Mouse (Mus musculus) heart, embryonic 15.5 days (tissue): ENCODE data around the gene Fra10ac1. TPM values are rescaled to one million over a fixed set of nuclear protein-coding genes. Genes with fewer than 3 reads are reported as not detected.

Experiments
- ATAC-seq: fragments of 200-750 bp; cut with Nextera tagmentation; replicated peaks from 2 replicates; pipeline ENCODE4 v1.8.0; 2017; ENCODE audit warnings: low read depth, moderate TSS enrichment; ENCODE audit not compliant: insufficient number of reproducible peaks, insufficient read depth, low FRiP score
- H3K27ac ChIP-seq: fragments of 300-500 bp; sonication (generic); 2 replicates; pipeline ENCODE4 v1.5.1; 2015; ENCODE audit warnings: mild to moderate bottlenecking, inconsistent platforms
- H3K27me3 ChIP-seq: fragments of 300-500 bp; sonication (generic); 2 replicates; pipeline ENCODE4 v1.6.1; 2015; ENCODE audit warnings: inconsistent platforms
- H3K36me3 ChIP-seq: fragments of 300-500 bp; sonication (generic); 2 replicates; pipeline ENCODE4 v1.6.1; 2015; ENCODE audit warnings: mild to moderate bottlenecking, inconsistent platforms
- H3K4me1 ChIP-seq: fragments of 300-500 bp; sonication (generic); replicated peaks from 2 replicates; pipeline ENCODE4 v1.6.1; 2015; ENCODE audit warnings: inconsistent platforms
- H3K4me2 ChIP-seq: fragments of 300-500 bp; sonication (generic); 2 replicates; pipeline ENCODE4 v1.6.1; 2015; ENCODE audit warnings: inconsistent platforms, mild to moderate bottlenecking, moderate library complexity
- H3K4me3 ChIP-seq: fragments of 300-500 bp; sonication (generic); 2 replicates; pipeline ENCODE4 v1.5.1; 2015; ENCODE audit warnings: mild to moderate bottlenecking, inconsistent platforms
- H3K9ac ChIP-seq: fragments of 300-500 bp; sonication (generic); 2 replicates; pipeline ENCODE4 v1.6.1; 2015; ENCODE audit warnings: mild to moderate bottlenecking, inconsistent platforms
- H3K9me3 ChIP-seq: fragments of 300-500 bp; sonication (generic); replicated peaks from 2 replicates; pipeline ENCODE4 v1.6.1; 2016; ENCODE audit warnings: inconsistent platforms
- WGBS: fragments of 180-500 bp; shearing (Covaris S2); methylation state at CpG from one replicate; pipeline ENCODE4 v1.1.7; 2015; ENCODE audit warnings: mixed read lengths; 5-methylcytosine and 5-hydroxymethylcytosine counted together
- polyA plus RNA-seq: library from polyadenylated mRNA; unstranded; fragments of >200 nt; fragmentation: Nextera tagmentation; extraction: Ambion mirVana; gene quantifications from 2 replicates; pipeline ENCODE4 v1.2.1, GENCODE M21; 2015

Gene Fra10ac1
- polyA plus RNA-seq = 26.3 and 26.7 TPM in 2 replicates

DNA sequence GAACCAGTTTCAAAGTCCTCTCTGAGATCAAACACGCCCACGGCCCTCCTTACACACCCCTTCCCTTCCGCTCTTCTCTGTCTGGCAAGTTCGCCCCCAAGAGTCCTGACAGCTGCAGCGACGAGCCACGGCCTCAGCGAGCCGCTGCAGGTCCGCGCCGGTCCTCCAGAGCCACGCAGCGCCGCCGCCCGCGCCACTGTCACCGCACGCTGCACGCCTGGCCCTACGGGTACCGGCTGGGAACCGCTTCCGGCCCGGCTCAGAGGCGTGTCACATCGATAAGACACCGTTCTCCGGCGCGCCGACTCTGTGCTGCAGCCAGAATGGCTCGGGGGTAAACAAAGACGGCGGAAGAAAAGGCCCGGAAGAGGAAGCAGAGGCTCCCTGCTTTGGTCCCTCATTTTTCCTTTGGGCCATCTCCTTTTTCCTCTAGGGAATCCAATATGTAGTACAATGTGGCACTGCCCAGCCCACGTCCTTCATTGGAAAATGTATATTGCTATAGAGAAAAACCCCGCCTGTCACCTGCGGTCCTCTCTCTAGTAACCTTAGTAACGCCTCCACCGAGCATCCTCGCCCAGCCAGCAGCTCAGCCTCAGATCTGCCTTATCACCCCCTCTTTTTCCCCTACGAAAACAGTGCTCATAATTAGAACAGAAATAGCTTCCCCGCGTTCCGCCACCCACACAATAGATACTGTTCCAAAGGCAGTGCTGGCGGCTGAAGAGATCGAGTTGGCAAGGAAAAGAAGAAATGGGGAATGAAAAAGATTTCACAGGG lies at the start of gene Fra10ac1:
Fra10ac1 (minus strand) TSS at position 252 of the 780 bp plus-strand sequence.
- H3K27ac ChIP-seq = peak within 1 kb of the TSS; percentile 88
- ATAC-seq = peak; percentile 96
- under 1% methylated on average over 49 of the region's 49 CpGs for WGBS
- peak within 1 kb of the TSS; percentile 73 for H3K4me2 ChIP-seq
- H3K4me1 ChIP-seq = peaks cover 11% of the 10 kb centered on the region
- H3K27me3 ChIP-seq = no peaks in the 10 kb centered on the region
- peak within 1 kb of the TSS; percentile 87 for H3K4me3 ChIP-seq
- no peaks in the 10 kb centered on the region for H3K9me3 ChIP-seq
- peak within 1 kb of the TSS; percentile 82 for H3K9ac ChIP-seq
- H3K36me3 ChIP-seq = no peaks in the 10 kb centered on the region

- 33% methylated on average over 6 of the region's 6 CpGs for WGBS
- H3K4me1 ChIP-seq = no peaks in the 10 kb centered on the region
- no peak overlapping the region for H3K27ac ChIP-seq
- no peak overlapping the region for H3K9ac ChIP-seq
- H3K36me3 ChIP-seq = no peaks in the 10 kb centered on the region
- H3K27me3 ChIP-seq = no peaks in the 10 kb centered on the region; the same call in 1 of the 2 replicates
- ATAC-seq = no peak
- no peak overlapping the region for H3K4me2 ChIP-seq
- no peaks in the 10 kb centered on the region for H3K9me3 ChIP-seq
- H3K4me3 ChIP-seq = no peak overlapping the region
These were observed 47.1 kb upstream of the Fra10ac1 start for GRCm38 (mm10) chr19:38271071-38271470.

DNA sequence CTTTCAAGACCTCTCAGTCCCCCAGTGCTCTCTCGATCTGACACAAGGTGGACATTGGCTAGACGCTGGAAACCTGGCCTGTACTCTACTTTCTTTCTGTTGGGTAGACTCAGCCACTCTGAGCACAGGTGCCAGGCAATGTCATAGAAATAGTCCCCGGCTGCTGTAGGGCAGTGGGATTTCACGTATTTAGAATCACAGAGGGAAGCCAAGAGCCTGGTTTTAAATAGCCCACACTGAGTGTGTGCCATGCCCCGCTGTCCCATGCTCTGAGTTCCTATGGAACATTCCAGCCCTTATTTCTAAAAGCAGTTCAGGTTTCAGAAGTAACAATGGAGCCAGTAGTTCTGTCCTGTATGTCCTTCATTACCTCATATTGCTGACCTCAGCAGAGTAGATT lies 43.5 kb upstream of the Fra10ac1 start:
- Histone ChIP-seq H3K4me1 (0 out of 2 replicates have a peak, but pooled peaks cover 5% of the 10 kb centered on the region), H3K4me3 (no peak overlapping the region), H3K27ac (no peak overlapping the region), H3K9ac (no peak overlapping the region), H3K9me3 (no peaks in the 10 kb centered on the region), H3K36me3 (no peaks in the 10 kb centered on the region), H3K4me2 (no peak overlapping the region), H3K27me3 (no peaks in the 10 kb centered on the region; the same call in 1 of the 2 replicates)
- WGBS = 68% methylated on average over 5 of the region's 5 CpGs
- ATAC-seq = no peak

- H3K36me3 ChIP-seq = no peaks in the 10 kb centered on the region
- H3K9me3 ChIP-seq = no peaks in the 10 kb centered on the region
- H3K4me1 ChIP-seq = 0 out of 2 replicates have a peak, but pooled peaks cover 5% of the 10 kb centered on the region
- no peaks in the 10 kb centered on the region; the same call in 1 of the 2 replicates for H3K27me3 ChIP-seq
- no peak overlapping the region for H3K27ac ChIP-seq
- WGBS = 81% methylated on average over 5 of the region's 5 CpGs
- no peak for ATAC-seq
- H3K9ac ChIP-seq = no peak overlapping the region
- H3K4me2 ChIP-seq = no peak overlapping the region
- H3K4me3 ChIP-seq = no peak overlapping the region
These were observed 41.8 kb upstream of the Fra10ac1 start for GRCm38 (mm10) chr19:38265767-38266166.

GRCm38 (mm10) chr19:38264505-38265500 lies 40.8 kb upstream of the Fra10ac1 start, which contains the start of gene Lgi1:
TSS of gene Lgi1 (plus strand) at chr19:38264536.
- Histone ChIP-seq H3K36me3 (no peaks in the 10 kb centered on the region), H3K9me3 (no peaks in the 10 kb centered on the region), H3K9ac (no peak within 1 kb of the TSS), H3K4me1 (0 out of 2 replicates have a peak, but pooled peaks cover 5% of the 10 kb centered on the region), H3K27ac (no peak within 1 kb of the TSS), H3K4me2 (peak within 1 kb of the TSS; percentile 52), H3K4me3 (peak within 1 kb of the TSS; percentile 12), H3K27me3 (no peaks in the 10 kb centered on the region; the same call in 1 of the 2 replicates)
- WGBS = 18% methylated on average over 21 of the region's 21 CpGs
- ATAC-seq = no peak

DNA sequence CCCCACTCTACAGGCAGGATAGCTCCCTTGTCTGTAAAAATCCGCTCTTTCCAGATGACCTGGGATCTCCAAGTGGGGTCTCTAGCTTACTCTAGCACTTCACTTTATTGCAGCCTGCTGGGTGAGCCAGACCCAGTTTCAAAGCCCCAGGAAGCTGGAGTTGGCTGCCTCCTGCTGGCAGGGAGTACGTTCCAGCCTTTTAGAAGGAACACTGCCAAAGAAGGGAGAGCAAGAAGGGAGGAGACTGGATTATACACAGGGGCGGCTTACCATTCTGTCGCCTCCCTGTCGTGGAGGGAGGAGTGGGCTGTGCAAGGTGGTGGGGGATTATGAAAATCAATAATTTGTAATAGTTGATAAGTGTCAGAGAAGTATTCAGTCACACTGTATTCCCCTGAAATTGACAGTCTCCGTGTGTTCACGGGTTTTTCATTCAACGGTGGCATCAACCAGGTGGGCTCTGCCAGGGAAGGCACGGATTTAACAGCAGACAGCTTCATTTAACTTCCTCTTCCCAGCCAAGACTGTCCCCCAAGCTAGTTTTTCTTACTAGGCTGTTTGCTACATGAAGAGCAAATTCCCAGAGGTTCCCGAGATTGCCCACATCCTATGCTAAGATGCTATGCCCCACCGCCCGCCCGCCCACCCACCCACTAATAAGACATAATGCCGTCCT lies 40.0 kb upstream of the Fra10ac1 start:
- ATAC-seq = no peak
- H3K27ac ChIP-seq = no peak overlapping the region
- 0 out of 2 replicates have a peak, but pooled peaks cover 5% of the 10 kb centered on the region for H3K4me1 ChIP-seq
- H3K36me3 ChIP-seq = no peaks in the 10 kb centered on the region
- no peaks in the 10 kb centered on the region for H3K9me3 ChIP-seq
- no peak overlapping the region for H3K9ac ChIP-seq
- H3K4me2 ChIP-seq = peak overlapping the region; percentile 52
- peak overlapping the region; percentile 12; the same call in 1 of the 2 replicates for H3K4me3 ChIP-seq
- WGBS = 22% methylated on average over 14 of the region's 14 CpGs
- no peaks in the 10 kb centered on the region; the same call in 1 of the 2 replicates for H3K27me3 ChIP-seq

DNA sequence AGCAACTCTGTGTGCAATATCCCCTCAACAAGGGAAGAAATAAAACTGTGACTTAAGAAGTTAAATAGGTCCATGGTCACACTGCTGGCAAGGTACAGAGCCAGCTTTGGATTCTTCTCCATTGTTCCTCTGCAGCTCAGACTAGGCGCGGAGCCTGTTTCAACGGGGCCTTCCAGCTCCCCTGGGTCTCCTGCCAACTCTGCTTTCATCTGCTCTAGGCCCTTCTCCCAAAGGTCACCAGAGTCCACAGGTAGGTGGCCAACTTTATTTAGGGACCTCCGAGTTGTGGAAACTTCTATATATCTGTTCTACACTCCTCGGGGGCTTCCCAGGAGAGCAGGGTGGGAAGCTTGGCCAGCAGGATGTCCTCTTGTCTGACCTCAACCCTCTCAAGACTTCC lies 37.4 kb upstream of the Fra10ac1 start:
- H3K27ac ChIP-seq = no peak overlapping the region
- H3K9me3 ChIP-seq = no peaks in the 10 kb centered on the region
- ATAC-seq = no peak
- no peak overlapping the region for H3K4me2 ChIP-seq
- H3K4me3 ChIP-seq = no peak overlapping the region
- H3K9ac ChIP-seq = no peak overlapping the region
- H3K27me3 ChIP-seq = no peaks in the 10 kb centered on the region
- 0 out of 2 replicates have a peak, but pooled peaks cover 5% of the 10 kb centered on the region for H3K4me1 ChIP-seq
- WGBS = 59% methylated on average over 5 of the region's 5 CpGs
- H3K36me3 ChIP-seq = no peaks in the 10 kb centered on the region

- ATAC-seq = no peak
- WGBS = 60% methylated on average over 4 of the region's 4 CpGs
- no peaks in the 10 kb centered on the region for H3K36me3 ChIP-seq
- H3K9ac ChIP-seq = no peak overlapping the region
- no peak overlapping the region for H3K4me3 ChIP-seq
- H3K27ac ChIP-seq = no peak overlapping the region
- H3K27me3 ChIP-seq = no peaks in the 10 kb centered on the region
- no peak overlapping the region for H3K4me2 ChIP-seq
- H3K9me3 ChIP-seq = no peaks in the 10 kb centered on the region
- 0 out of 2 replicates have a peak, but pooled peaks cover 5% of the 10 kb centered on the region for H3K4me1 ChIP-seq
These were observed 36.4 kb upstream of the Fra10ac1 start for GRCm38 (mm10) chr19:38260346-38260745.

DNA sequence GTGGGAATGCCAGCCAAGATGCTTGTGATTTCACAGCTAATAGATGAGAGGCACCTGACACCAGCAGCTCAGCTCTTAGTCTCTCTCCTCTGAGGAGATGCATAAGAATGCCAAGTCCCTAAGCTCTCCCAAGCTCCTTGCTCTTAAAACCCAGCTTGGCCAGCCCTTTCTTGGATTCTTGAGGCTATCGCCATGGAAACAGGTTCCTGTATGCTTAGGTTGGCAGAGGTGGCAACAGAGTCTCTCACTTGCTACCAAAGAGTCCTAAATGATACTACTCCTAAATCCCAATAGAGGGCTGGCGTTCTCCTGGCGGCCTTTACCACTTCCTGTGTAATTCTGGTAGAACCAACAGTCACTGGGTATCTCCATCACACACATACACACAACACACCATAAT lies 35.5 kb upstream of the Fra10ac1 start:
- H3K27ac ChIP-seq = no peak overlapping the region
- no peaks in the 10 kb centered on the region for H3K27me3 ChIP-seq
- H3K4me2 ChIP-seq = no peak overlapping the region
- H3K9me3 ChIP-seq = no peaks in the 10 kb centered on the region
- no peak overlapping the region for H3K4me3 ChIP-seq
- no peaks in the 10 kb centered on the region for H3K36me3 ChIP-seq
- 76% methylated on average over 3 of the region's 3 CpGs for WGBS
- ATAC-seq = no peak
- no peak overlapping the region for H3K9ac ChIP-seq
- H3K4me1 ChIP-seq = 0 out of 2 replicates have a peak, but pooled peaks cover 5% of the 10 kb centered on the region

DNA sequence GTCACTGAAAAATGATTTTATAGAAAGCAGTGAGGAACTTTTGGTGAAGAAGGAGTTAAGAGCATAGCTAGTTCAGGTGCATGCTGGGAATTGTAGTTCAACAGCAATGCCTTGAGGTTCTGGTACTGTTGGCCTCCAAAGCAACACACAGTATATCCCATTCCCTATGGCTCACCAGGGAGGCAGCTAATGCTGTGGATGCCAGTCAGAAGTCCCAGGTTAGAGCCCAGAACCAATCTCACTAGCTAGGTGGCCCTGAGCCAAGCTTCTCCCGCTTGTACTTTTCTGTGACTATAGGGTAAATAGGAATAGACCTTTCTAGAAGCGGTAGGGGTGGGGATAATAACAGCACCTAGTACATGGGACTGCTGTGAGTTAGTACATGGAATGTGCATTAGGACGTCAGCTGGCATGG lies 34.7 kb upstream of the Fra10ac1 start:
- Histone ChIP-seq H3K36me3 (no peaks in the 10 kb centered on the region), H3K9me3 (no peaks in the 10 kb centered on the region), H3K4me1 (no peaks in the 10 kb centered on the region), H3K9ac (no peak overlapping the region), H3K4me2 (no peak overlapping the region), H3K4me3 (no peak overlapping the region), H3K27me3 (no peaks in the 10 kb centered on the region), H3K27ac (no peak overlapping the region)
- WGBS = 77% methylated on average over 3 of the region's 3 CpGs
- no peak for ATAC-seq
